Mouse (Mus musculus): ENCODE data around the gene Gtf2f1. TPM values are rescaled to one million over a fixed set of nuclear protein-coding genes. Genes with fewer than 3 reads are reported as not detected.

Gtf2f1 gene
- polyA plus RNA-seq, 1 experiment: 18.5 TPM

- Histone ChIP-seq H3K27me3 (ENCODE audit: control insufficient read depth, insufficient read depth, low read length) (no peaks in the 10 kb centered on the region), H3K27ac (ENCODE audit: insufficient read depth, low read length) (peak within 1 kb of the TSS; percentile 86), H3K36me3 (ENCODE audit: control insufficient read depth, insufficient read depth, low read length) (peaks cover 18% of the 10 kb centered on the region), H3K4me3 (ENCODE audit: extremely low read depth, insufficient read depth, insufficient read length) (peak within 1 kb of the TSS; percentile 89), H3K4me1 (ENCODE audit: control insufficient read depth, insufficient read depth, insufficient read length) (peaks cover 11% of the 10 kb centered on the region)
- TF ChIP-seq CTCF (IDR thresholded peaks at IDR 0.05; ENCODE audit: extremely low read depth, insufficient read depth, insufficient read length, insufficient replicate concordance): no peak
- TF ChIP-seq POLR2A (IDR thresholded peaks at IDR 0.05; ENCODE audit: low read depth, low read length): peak; percentile 31; the same call in 1 of the 2 replicates
- under 1% methylated on average over 93 of the region's 99 CpGs for WGBS
- peak in 1 of 2 experiments; percentile 36 for DNase-seq (ENCODE audit: low read depth in 1 of 2, low spot score in 2 of 2)
Measured at GRCm38 (mm10) chr17:57030931-57031660, 20.0 kb upstream of the Gtf2f1 start, which contains the start of gene Khsrp. TSS of gene Khsrp (minus strand) at chr17:57031522.

- no peak for DNase-seq (ENCODE audit: low read depth in 1 of 2, low spot score in 2 of 2)
- no peak for TF ChIP-seq CTCF (IDR thresholded peaks at IDR 0.05; ENCODE audit: extremely low read depth, insufficient read depth, insufficient read length, insufficient replicate concordance)
- no peak for TF ChIP-seq POLR2A (IDR thresholded peaks at IDR 0.05; ENCODE audit: low read depth, low read length)
- no peak overlapping the region for H3K27ac ChIP-seq (ENCODE audit: insufficient read depth, low read length)
- no peaks in the 10 kb centered on the region for H3K27me3 ChIP-seq (ENCODE audit: control insufficient read depth, insufficient read depth, low read length)
- 26% methylated on average over 8 of the region's 8 CpGs for WGBS
- no peak overlapping the region for H3K4me3 ChIP-seq (ENCODE audit: extremely low read depth, insufficient read depth, insufficient read length)
- H3K36me3 ChIP-seq (ENCODE audit: control insufficient read depth, insufficient read depth, low read length): peaks cover 31% of the 10 kb centered on the region
- H3K4me1 ChIP-seq (ENCODE audit: control insufficient read depth, insufficient read depth, insufficient read length): peaks cover 8% of the 10 kb centered on the region
Measured at GRCm38 (mm10) chr17:57029691-57030090, 18.6 kb upstream of the Gtf2f1 start.

GRCm38 (mm10) chr17:57027471-57027870 lies 16.4 kb upstream of the Gtf2f1 start:
- WGBS: 88% methylated on average over 4 of the region's 4 CpGs
- peaks cover 7% of the 10 kb centered on the region for H3K4me1 ChIP-seq (ENCODE audit: control insufficient read depth, insufficient read depth, insufficient read length)
- H3K4me3 ChIP-seq (ENCODE audit: extremely low read depth, insufficient read depth, insufficient read length): no peak overlapping the region
- TF ChIP-seq CTCF (IDR thresholded peaks at IDR 0.05; ENCODE audit: extremely low read depth, insufficient read depth, insufficient read length, insufficient replicate concordance) (no peak), POLR2A (IDR thresholded peaks at IDR 0.05; ENCODE audit: low read depth, low read length) (no peak)
- H3K36me3 ChIP-seq (ENCODE audit: control insufficient read depth, insufficient read depth, low read length): peaks cover 52% of the 10 kb centered on the region
- no peak overlapping the region for H3K27ac ChIP-seq (ENCODE audit: insufficient read depth, low read length)
- H3K27me3 ChIP-seq (ENCODE audit: control insufficient read depth, insufficient read depth, low read length): no peaks in the 10 kb centered on the region
- no peak for DNase-seq (ENCODE audit: low read depth in 1 of 2, low spot score in 2 of 2)

- 80% methylated on average over 5 of the region's 5 CpGs for WGBS
- no peak overlapping the region for H3K4me3 ChIP-seq (ENCODE audit: extremely low read depth, insufficient read depth, insufficient read length)
- no peaks in the 10 kb centered on the region; the same call in 1 of the 2 replicates for H3K4me1 ChIP-seq (ENCODE audit: control insufficient read depth, insufficient read depth, insufficient read length)
- no peaks in the 10 kb centered on the region for H3K27me3 ChIP-seq (ENCODE audit: control insufficient read depth, insufficient read depth, low read length)
- H3K27ac ChIP-seq (ENCODE audit: insufficient read depth, low read length): no peak overlapping the region
- TF ChIP-seq CTCF (IDR thresholded peaks at IDR 0.05; ENCODE audit: extremely low read depth, insufficient read depth, insufficient read length, insufficient replicate concordance) (no peak), POLR2A (IDR thresholded peaks at IDR 0.05; ENCODE audit: low read depth, low read length) (no peak)
- no peak for DNase-seq (ENCODE audit: low read depth in 1 of 2, low spot score in 2 of 2)
- peaks cover 47% of the 10 kb centered on the region for H3K36me3 ChIP-seq (ENCODE audit: control insufficient read depth, insufficient read depth, low read length)
Measured at GRCm38 (mm10) chr17:57020960-57021359, 9.9 kb upstream of the Gtf2f1 start.

- Histone ChIP-seq H3K27ac (ENCODE audit: insufficient read depth, low read length) (no peak overlapping the region), H3K27me3 (ENCODE audit: control insufficient read depth, insufficient read depth, low read length) (no peaks in the 10 kb centered on the region), H3K4me3 (ENCODE audit: extremely low read depth, insufficient read depth, insufficient read length) (no peak overlapping the region), H3K36me3 (ENCODE audit: control insufficient read depth, insufficient read depth, low read length) (peaks cover 35% of the 10 kb centered on the region), H3K4me1 (ENCODE audit: control insufficient read depth, insufficient read depth, insufficient read length) (no peaks in the 10 kb centered on the region; the same call in 1 of the 2 replicates)
- TF ChIP-seq CTCF (IDR thresholded peaks at IDR 0.05; ENCODE audit: extremely low read depth, insufficient read depth, insufficient read length, insufficient replicate concordance): no peak
- TF ChIP-seq POLR2A (IDR thresholded peaks at IDR 0.05; ENCODE audit: low read depth, low read length): no peak
- 86% methylated on average over 2 of the region's 2 CpGs for WGBS
- DNase-seq (ENCODE audit: low read depth in 1 of 2, low spot score in 2 of 2): no peak
Measured at GRCm38 (mm10) chr17:57019693-57020092, 8.6 kb upstream of the Gtf2f1 start.

GRCm38 (mm10) chr17:57012245-57012795 lies 1.2 kb upstream of the Gtf2f1 start:
- Histone ChIP-seq H3K27me3 (ENCODE audit: control insufficient read depth, insufficient read depth, low read length) (no peaks in the 10 kb centered on the region), H3K4me1 (ENCODE audit: control insufficient read depth, insufficient read depth, insufficient read length) (peaks cover 4% of the 10 kb centered on the region; the same call in 1 of the 2 replicates), H3K4me3 (ENCODE audit: extremely low read depth, insufficient read depth, insufficient read length) (peak overlapping the region; percentile 71; the same call in 1 of the 2 replicates), H3K36me3 (ENCODE audit: control insufficient read depth, insufficient read depth, low read length) (peaks cover 3% of the 10 kb centered on the region), H3K27ac (ENCODE audit: insufficient read depth, low read length) (no peak overlapping the region)
- no peak for TF ChIP-seq POLR2A (IDR thresholded peaks at IDR 0.05; ENCODE audit: low read depth, low read length)
- TF ChIP-seq CTCF (IDR thresholded peaks at IDR 0.05; ENCODE audit: extremely low read depth, insufficient read depth, insufficient read length, insufficient replicate concordance): no peak
- DNase-seq (ENCODE audit: low read depth in 1 of 2, low spot score in 2 of 2): no peak
- WGBS: 85% methylated on average over 13 of the region's 13 CpGs

- Histone ChIP-seq H3K27ac (ENCODE audit: insufficient read depth, low read length) (peak overlapping the region; percentile 89), H3K27me3 (ENCODE audit: control insufficient read depth, insufficient read depth, low read length) (no peaks in the 10 kb centered on the region), H3K4me3 (ENCODE audit: extremely low read depth, insufficient read depth, insufficient read length) (peak overlapping the region; percentile 98), H3K36me3 (ENCODE audit: control insufficient read depth, insufficient read depth, low read length) (peaks cover 9% of the 10 kb centered on the region), H3K4me1 (ENCODE audit: control insufficient read depth, insufficient read depth, insufficient read length) (peaks cover 4% of the 10 kb centered on the region; the same call in 1 of the 2 replicates)
- no peak for DNase-seq (ENCODE audit: low read depth in 1 of 2, low spot score in 2 of 2)
- under 1% methylated on average over 19 of the region's 19 CpGs for WGBS
- TF ChIP-seq POLR2A (IDR thresholded peaks at IDR 0.05; ENCODE audit: low read depth, low read length) (no peak), CTCF (IDR thresholded peaks at IDR 0.05; ENCODE audit: extremely low read depth, insufficient read depth, insufficient read length, insufficient replicate concordance) (no peak)
Measured at GRCm38 (mm10) chr17:57010911-57011235, 215 bp downstream of the Gtf2f1 start.

All from spleen, adult 2 months (tissue).